Mouse (Mus musculus) lung, postnatal 10 days (tissue): ENCODE results near the gene Sco2.

Experiments used
- DNase-seq: peaks from one replicate; pipeline ENCODE4 v3.0.0; 2021

Sco2 gene

DNA sequence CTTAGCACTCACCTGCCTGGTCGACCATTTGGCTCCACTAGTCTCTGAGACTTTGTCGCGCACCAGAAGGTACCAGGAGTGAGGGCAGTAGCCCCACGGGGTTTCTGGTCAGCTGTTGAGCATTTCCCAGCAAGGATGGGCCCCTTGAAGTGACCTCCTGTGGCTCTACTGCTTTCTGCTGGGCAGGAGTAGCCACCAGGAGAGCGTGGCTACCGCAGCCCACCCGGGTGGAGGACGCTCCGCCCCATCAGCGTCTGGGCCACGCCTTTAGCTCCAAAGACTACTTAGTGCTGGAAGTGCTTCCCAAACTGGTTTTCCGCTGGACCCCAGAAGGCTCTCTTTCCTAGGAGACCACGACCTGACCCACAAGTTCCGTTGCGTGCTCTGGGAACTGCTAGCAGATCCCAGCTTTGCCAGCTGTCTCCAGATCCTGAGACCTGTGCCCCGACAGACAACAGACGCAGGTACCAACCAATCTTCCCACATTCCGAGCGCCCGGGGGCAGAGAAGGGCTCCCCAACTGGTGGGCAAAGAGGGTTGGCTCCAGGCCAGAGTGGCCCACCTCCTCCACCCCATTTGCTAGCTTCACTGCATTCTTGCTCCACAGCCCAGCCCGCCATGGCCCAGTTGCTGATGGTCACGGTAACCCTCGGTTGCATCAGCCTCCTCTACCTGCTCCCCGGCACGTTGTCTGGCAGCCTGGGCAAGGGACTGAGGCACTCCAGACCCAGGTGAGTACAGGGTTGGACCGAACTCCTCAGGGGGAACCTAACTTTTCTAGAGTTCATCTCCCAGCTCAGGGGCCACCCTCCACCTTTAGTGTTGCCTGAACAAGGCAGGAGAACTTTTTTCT lies 50.8 kb downstream of the Sco2 start, which contains the start of gene Adm2:
Adm2 (plus strand) TSS at position 51 of the 853 bp plus-strand sequence.
- no peak for DNase-seq
